Mouse (Mus musculus): ENCODE measurements around the gene Taf8.
"Not testable (repeated sequence)": the region's sequence is repeated elsewhere in the genome, so short reads cannot be mapped to it uniquely, and the experiment has no call there.

- not testable (repeated sequence) for TF ChIP-seq CTCF, EP300 (IDR thresholded peaks at IDR 0.05; ENCODE audit: low read depth)
Measured at GRCm38 (mm10) chr17:47502707-47503045, 584 bp upstream of the Taf8 start.

Data from heart, postnatal 0 days (tissue).